Mouse (Mus musculus): ENCODE measurements around the gene Med8. TPM values are rescaled to one million over a fixed set of nuclear protein-coding genes. Genes with fewer than 3 reads are reported as not detected.

The Med8 gene
- polyA plus RNA-seq, 1 experiment from 2014 or later, result 155 TPM

DNA sequence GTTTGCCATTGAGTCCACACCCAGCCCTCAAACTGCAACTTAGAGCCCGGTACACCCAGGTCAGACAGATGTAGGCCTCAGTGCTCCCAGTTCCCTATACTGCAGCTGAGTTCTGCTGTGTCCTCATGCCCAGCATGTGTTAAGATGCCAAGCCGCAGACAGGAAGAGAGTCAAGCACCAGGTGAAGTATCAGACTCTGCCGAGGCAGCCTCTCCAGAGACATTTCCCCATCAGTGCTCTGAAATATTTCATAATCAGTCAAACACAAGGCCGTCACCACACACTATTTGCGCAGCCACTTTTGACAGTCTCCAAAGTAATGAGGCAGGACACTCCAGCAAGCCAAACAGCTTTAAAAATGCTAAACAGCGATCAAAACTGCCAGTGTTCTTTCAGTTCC lies 10.7 kb upstream of the Med8 start:
- Histone ChIP-seq H3K36me3 (ENCODE audit: control insufficient read depth, insufficient read depth, low read length) (peaks cover 11% of the 10 kb centered on the region; the same call in 1 of the 2 replicates), H3K4me2 (ENCODE audit: low read depth, low read length, severe bottlenecking) (no peak overlapping the region), H3K9ac (ENCODE audit: low read length) (no peak overlapping the region), H3K27me3 (ENCODE audit: control insufficient read depth, insufficient read depth, low read length) (no peaks in the 10 kb centered on the region), H3K4me1 (replicated peaks; ENCODE audit: control insufficient read depth, insufficient read depth, low read length) (no peaks in the 10 kb centered on the region), H3K9me3 (ENCODE audit: control insufficient read depth, low read length) (no peaks in the 10 kb centered on the region), H3K27ac (ENCODE audit: low read depth, low read length) (no peak overlapping the region), H3K4me3 (ENCODE audit: low read depth, low read length) (no peak overlapping the region)
- DNase-seq (ENCODE audit: low spot score) (no peak), ATAC-seq (replicated peaks; ENCODE audit: low FRiP score) (no peak)
- 93% methylated on average over 6 of the region's 6 CpGs for WGBS

DNA sequence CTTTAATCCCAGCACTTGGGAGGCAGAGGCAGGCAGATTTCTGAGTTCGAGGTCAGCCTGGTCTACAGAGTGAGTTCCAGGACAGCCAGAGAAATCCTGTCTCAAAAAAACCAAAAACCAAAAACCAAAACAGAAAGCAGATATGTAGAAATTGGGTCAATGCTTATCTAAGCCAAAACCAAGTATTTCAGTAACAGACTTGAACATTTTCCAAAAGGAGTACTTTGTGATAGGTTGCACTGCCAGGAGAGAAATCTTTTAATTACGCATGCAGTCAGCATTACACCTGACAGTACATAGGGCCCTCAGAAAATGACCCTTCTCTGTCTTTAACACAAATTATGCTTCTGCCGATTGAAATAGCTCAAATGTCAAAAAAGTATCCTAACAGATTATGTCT lies 7.7 kb upstream of the Med8 start:
- ATAC-seq (replicated peaks; ENCODE audit: low FRiP score) (no peak), DNase-seq (ENCODE audit: low spot score) (no peak)
- no peaks in the 10 kb centered on the region for H3K4me1 ChIP-seq (replicated peaks; ENCODE audit: control insufficient read depth, insufficient read depth, low read length)
- H3K36me3 ChIP-seq (ENCODE audit: control insufficient read depth, insufficient read depth, low read length), result peaks cover 8% of the 10 kb centered on the region; the same call in 1 of the 2 replicates
- H3K9me3 ChIP-seq (ENCODE audit: control insufficient read depth, low read length), result no peaks in the 10 kb centered on the region
- no peaks in the 10 kb centered on the region for H3K27me3 ChIP-seq (ENCODE audit: control insufficient read depth, insufficient read depth, low read length)
- H3K9ac ChIP-seq (ENCODE audit: low read length), result no peak overlapping the region
- H3K4me3 ChIP-seq (ENCODE audit: low read depth, low read length), result no peak overlapping the region
- H3K4me2 ChIP-seq (ENCODE audit: low read depth, low read length, severe bottlenecking), result no peak overlapping the region
- no peak overlapping the region for H3K27ac ChIP-seq (ENCODE audit: low read depth, low read length)
- 96% methylated on average over 3 of the region's 3 CpGs for WGBS

DNA sequence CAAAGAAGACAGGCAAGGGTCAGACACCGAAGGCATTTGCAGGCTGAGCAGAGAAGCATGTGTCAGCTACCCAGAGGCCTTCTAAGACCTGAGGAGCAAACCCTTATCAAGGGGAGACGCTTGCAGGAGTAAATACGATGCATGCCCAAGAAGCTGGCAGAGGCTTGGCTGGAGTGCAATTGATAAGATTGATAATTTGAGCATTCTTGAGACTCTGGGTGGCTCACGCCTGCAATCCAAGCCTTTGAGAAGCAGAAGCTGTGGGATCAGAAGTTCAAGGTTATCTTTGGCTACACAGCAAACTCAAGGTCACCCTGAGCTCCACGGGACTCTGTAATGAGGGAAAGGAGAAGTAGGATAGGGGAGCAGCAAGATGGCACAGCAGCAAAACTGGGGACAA lies 7.2 kb upstream of the Med8 start:
- no peak overlapping the region for H3K27ac ChIP-seq (ENCODE audit: low read depth, low read length)
- ATAC-seq (replicated peaks; ENCODE audit: low FRiP score) (no peak), DNase-seq (ENCODE audit: low spot score) (no peak)
- 90% methylated on average over 5 of the region's 5 CpGs for WGBS
- no peak overlapping the region for H3K4me2 ChIP-seq (ENCODE audit: low read depth, low read length, severe bottlenecking)
- peaks cover 8% of the 10 kb centered on the region; the same call in 1 of the 2 replicates for H3K36me3 ChIP-seq (ENCODE audit: control insufficient read depth, insufficient read depth, low read length)
- H3K9ac ChIP-seq (ENCODE audit: low read length), result no peak overlapping the region
- no peak overlapping the region for H3K4me3 ChIP-seq (ENCODE audit: low read depth, low read length)
- H3K4me1 ChIP-seq (replicated peaks; ENCODE audit: control insufficient read depth, insufficient read depth, low read length), result no peaks in the 10 kb centered on the region
- H3K27me3 ChIP-seq (ENCODE audit: control insufficient read depth, insufficient read depth, low read length), result no peaks in the 10 kb centered on the region
- H3K9me3 ChIP-seq (ENCODE audit: control insufficient read depth, low read length), result no peaks in the 10 kb centered on the region

DNA sequence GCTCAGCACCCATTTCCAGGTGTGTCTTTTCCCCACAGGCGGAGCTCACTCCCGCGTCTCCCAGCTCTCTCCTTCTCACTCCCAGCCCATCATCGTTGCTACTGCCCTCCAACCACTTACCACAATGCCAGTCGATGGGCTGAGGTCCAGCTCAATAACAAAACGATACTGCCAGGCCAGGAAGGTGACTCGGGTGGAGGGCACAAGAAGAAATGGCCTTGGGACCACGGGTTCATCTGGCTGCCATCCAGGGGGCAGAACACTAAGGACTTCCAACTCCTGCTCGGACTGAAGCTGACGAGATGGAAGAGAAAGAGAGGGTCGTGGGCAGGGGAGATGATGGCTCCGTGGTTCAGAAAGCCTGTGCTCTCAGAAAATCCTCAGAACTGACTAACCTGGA lies 6.4 kb upstream of the Med8 start:
- H3K27me3 ChIP-seq (ENCODE audit: control insufficient read depth, insufficient read depth, low read length), result no peaks in the 10 kb centered on the region
- no peaks in the 10 kb centered on the region for H3K9me3 ChIP-seq (ENCODE audit: control insufficient read depth, low read length)
- H3K36me3 ChIP-seq (ENCODE audit: control insufficient read depth, insufficient read depth, low read length), result peaks cover 8% of the 10 kb centered on the region; the same call in 1 of the 2 replicates
- no peak overlapping the region for H3K27ac ChIP-seq (ENCODE audit: low read depth, low read length)
- no peak overlapping the region for H3K9ac ChIP-seq (ENCODE audit: low read length)
- no peak for DNase-seq (ENCODE audit: low spot score)
- no peak overlapping the region for H3K4me2 ChIP-seq (ENCODE audit: low read depth, low read length, severe bottlenecking)
- H3K4me3 ChIP-seq (ENCODE audit: low read depth, low read length), result no peak overlapping the region
- no peaks in the 10 kb centered on the region for H3K4me1 ChIP-seq (replicated peaks; ENCODE audit: control insufficient read depth, insufficient read depth, low read length)
- WGBS, result 91% methylated on average over 12 of the region's 12 CpGs
- ATAC-seq (replicated peaks; ENCODE audit: low FRiP score), result no peak

DNA sequence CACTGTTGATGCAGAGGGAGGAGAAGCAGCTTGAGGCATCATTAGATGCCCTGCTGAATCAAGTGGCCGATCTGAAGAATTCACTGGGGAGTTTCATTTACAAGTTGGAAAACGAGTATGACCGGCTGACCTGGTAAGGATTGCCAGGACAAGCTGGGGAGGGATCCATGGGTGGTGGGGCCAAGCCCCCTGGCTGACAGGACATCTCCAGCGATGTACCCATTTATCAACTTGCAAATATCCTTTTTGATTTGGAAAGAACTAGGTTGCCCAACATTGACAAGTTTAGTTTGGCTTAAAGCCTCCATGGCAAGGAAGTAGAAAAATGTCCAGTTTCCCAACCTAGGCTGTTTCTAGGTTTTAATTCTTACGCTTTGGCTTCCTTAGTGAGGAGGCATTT lies 1.7 kb downstream of the Med8 start:
- Histone ChIP-seq H3K27ac (ENCODE audit: low read depth, low read length) (no peak overlapping the region), H3K4me2 (ENCODE audit: low read depth, low read length, severe bottlenecking) (no peak overlapping the region), H3K9me3 (ENCODE audit: control insufficient read depth, low read length) (no peaks in the 10 kb centered on the region), H3K9ac (ENCODE audit: low read length) (no peak overlapping the region), H3K4me3 (ENCODE audit: low read depth, low read length) (no peak overlapping the region), H3K4me1 (replicated peaks; ENCODE audit: control insufficient read depth, insufficient read depth, low read length) (peaks cover 9% of the 10 kb centered on the region; the same call in 1 of the 2 replicates), H3K36me3 (ENCODE audit: control insufficient read depth, insufficient read depth, low read length) (peaks cover 10% of the 10 kb centered on the region; the same call in 1 of the 2 replicates), H3K27me3 (ENCODE audit: control insufficient read depth, insufficient read depth, low read length) (no peaks in the 10 kb centered on the region)
- DNase-seq (ENCODE audit: low spot score) (no peak), ATAC-seq (replicated peaks; ENCODE audit: low FRiP score) (no peak)
- 90% methylated on average over 5 of the region's 5 CpGs for WGBS

DNA sequence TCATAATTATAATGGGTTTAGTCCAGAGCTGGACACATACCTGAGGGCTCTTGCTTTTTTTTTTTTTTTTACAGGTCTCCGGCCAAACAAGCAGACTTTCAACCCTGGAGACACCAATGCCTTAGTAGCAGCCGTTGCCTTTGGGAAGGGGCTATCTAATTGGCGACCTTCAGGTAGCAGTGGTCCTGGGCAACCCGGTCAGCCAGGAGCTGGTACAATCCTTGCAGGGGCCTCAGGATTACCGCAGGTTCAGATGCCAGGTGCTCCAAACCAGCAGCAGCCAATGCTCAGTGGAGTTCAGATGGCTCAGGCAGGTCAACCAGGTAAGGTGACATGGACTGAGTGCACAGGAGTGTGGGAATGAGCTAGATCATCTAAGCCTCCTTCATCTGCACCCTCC lies 4.4 kb downstream of the Med8 start:
- H3K9ac ChIP-seq (ENCODE audit: low read length), result no peak overlapping the region
- no peak for ATAC-seq (replicated peaks; ENCODE audit: low FRiP score)
- peaks cover 4% of the 10 kb centered on the region; the same call in 1 of the 2 replicates for H3K4me1 ChIP-seq (replicated peaks; ENCODE audit: control insufficient read depth, insufficient read depth, low read length)
- H3K36me3 ChIP-seq (ENCODE audit: control insufficient read depth, insufficient read depth, low read length), result peaks cover 10% of the 10 kb centered on the region
- no peak overlapping the region for H3K4me2 ChIP-seq (ENCODE audit: low read depth, low read length, severe bottlenecking)
- no peak overlapping the region for H3K4me3 ChIP-seq (ENCODE audit: low read depth, low read length)
- no peaks in the 10 kb centered on the region for H3K9me3 ChIP-seq (ENCODE audit: control insufficient read depth, low read length)
- H3K27ac ChIP-seq (ENCODE audit: low read depth, low read length), result no peak overlapping the region
- no peak for DNase-seq (ENCODE audit: low spot score)
- no peaks in the 10 kb centered on the region for H3K27me3 ChIP-seq (ENCODE audit: control insufficient read depth, insufficient read depth, low read length)
- WGBS, result 94% methylated on average over 5 of the region's 5 CpGs

- H3K36me3 ChIP-seq (ENCODE audit: control insufficient read depth, insufficient read depth, low read length), result peaks cover 10% of the 10 kb centered on the region
- WGBS, result 91% methylated on average over 2 of the region's 2 CpGs
- no peak for ATAC-seq (replicated peaks; ENCODE audit: low FRiP score)
- no peak overlapping the region for H3K4me2 ChIP-seq (ENCODE audit: low read depth, low read length, severe bottlenecking)
- H3K27me3 ChIP-seq (ENCODE audit: control insufficient read depth, insufficient read depth, low read length), result no peaks in the 10 kb centered on the region
- H3K9me3 ChIP-seq (ENCODE audit: control insufficient read depth, low read length), result no peaks in the 10 kb centered on the region
- no peak overlapping the region for H3K4me3 ChIP-seq (ENCODE audit: low read depth, low read length)
- no peak overlapping the region for H3K9ac ChIP-seq (ENCODE audit: low read length)
- no peaks in the 10 kb centered on the region for H3K4me1 ChIP-seq (replicated peaks; ENCODE audit: control insufficient read depth, insufficient read depth, low read length)
- H3K27ac ChIP-seq (ENCODE audit: low read depth, low read length), result no peak overlapping the region
- DNase-seq (ENCODE audit: low spot score), result no peak
Observed at GRCm38 (mm10) chr4:118415779-118416178, 6.6 kb downstream of the Med8 start.

- ATAC-seq (replicated peaks; ENCODE audit: low FRiP score), result no peak
- 93% methylated on average over 5 of the region's 5 CpGs for WGBS
- Histone ChIP-seq H3K9ac (ENCODE audit: low read length) (no peak overlapping the region), H3K4me3 (ENCODE audit: low read depth, low read length) (no peak overlapping the region), H3K27me3 (ENCODE audit: control insufficient read depth, insufficient read depth, low read length) (no peaks in the 10 kb centered on the region), H3K36me3 (ENCODE audit: control insufficient read depth, insufficient read depth, low read length) (peaks cover 10% of the 10 kb centered on the region), H3K9me3 (ENCODE audit: control insufficient read depth, low read length) (no peaks in the 10 kb centered on the region), H3K4me2 (ENCODE audit: low read depth, low read length, severe bottlenecking) (no peak overlapping the region), H3K27ac (ENCODE audit: low read depth, low read length) (no peak overlapping the region), H3K4me1 (replicated peaks; ENCODE audit: control insufficient read depth, insufficient read depth, low read length) (no peaks in the 10 kb centered on the region)
- DNase-seq (ENCODE audit: low spot score), result no peak
Observed at GRCm38 (mm10) chr4:118416329-118416728, 7.2 kb downstream of the Med8 start.

DNA sequence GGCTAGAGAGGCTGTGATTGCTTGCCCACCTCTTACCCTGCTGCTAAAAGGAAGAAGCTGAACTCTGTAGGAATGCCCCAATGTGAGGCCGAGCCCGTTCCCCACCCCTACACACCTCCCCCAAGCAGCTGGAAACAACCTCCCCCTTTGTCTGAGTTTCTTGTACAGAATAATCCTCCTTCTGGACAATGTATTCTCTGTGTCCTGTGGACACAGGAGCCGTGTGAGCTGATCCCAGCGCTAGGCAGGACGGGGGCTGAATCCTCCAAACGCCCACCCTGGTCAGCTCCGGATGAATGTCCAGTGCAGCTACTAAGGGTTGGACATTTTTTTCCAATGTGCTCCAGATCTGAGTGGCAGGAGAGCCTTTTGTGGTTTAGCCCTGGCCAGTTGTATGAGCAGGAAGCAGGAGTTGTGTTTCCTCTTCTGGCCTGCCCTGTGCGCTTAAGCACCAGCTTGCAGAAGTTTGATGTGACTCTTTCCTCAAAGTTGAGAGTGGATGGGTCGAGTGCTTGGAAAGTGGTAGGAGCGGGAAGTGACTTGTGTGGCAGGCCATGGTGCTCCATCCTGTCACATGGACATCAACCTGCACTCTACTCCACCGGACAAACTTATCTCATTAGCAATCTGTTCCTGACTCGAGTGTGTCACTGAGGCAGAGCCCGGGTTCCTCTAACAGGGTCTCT lies 8.1 kb downstream of the Med8 start:
- WGBS, result 86% methylated on average over 13 of the region's 13 CpGs
- no peak for DNase-seq (ENCODE audit: low spot score)

More for the DNA sequence above, 8.1 kb downstream of the Med8 start:
- no peak for ATAC-seq (replicated peaks; ENCODE audit: low FRiP score)
- no peak overlapping the region for H3K27ac ChIP-seq (ENCODE audit: low read depth, low read length)
- H3K36me3 ChIP-seq (ENCODE audit: control insufficient read depth, insufficient read depth, low read length), result peaks cover 7% of the 10 kb centered on the region
- no peaks in the 10 kb centered on the region for H3K27me3 ChIP-seq (ENCODE audit: control insufficient read depth, insufficient read depth, low read length)
- no peak overlapping the region for H3K4me2 ChIP-seq (ENCODE audit: low read depth, low read length, severe bottlenecking)
- no peak overlapping the region for H3K4me3 ChIP-seq (ENCODE audit: low read depth, low read length)
- no peaks in the 10 kb centered on the region for H3K9me3 ChIP-seq (ENCODE audit: control insufficient read depth, low read length)
- no peaks in the 10 kb centered on the region for H3K4me1 ChIP-seq (replicated peaks; ENCODE audit: control insufficient read depth, insufficient read depth, low read length)
- no peak overlapping the region for H3K9ac ChIP-seq (ENCODE audit: low read length)

All from forebrain, embryonic 11.5 days (tissue).